Mouse (Mus musculus) liver, adult 2 months (tissue): ENCODE data around the gene Shisa5. TPM values are rescaled to one million over a fixed set of nuclear protein-coding genes. Genes with fewer than 3 reads are reported as not detected.

ENCODE experiments used
- DNase-seq: peaks from one replicate; pipeline ENCODE4 v3.0.0-alpha.2; 2011; ENCODE audit warnings: low read depth, low spot score; ENCODE audit errors: extremely low read depth
- H3K27ac ChIP-seq: fragments of 200-500 bp; replicated peaks from 2 replicates; pipeline ENCODE4 v1.5.1; 2012; ENCODE audit warnings: low read depth, mild to moderate bottlenecking, control low read depth, inconsistent platforms, low read length; ENCODE audit not compliant: insufficient read depth
- H3K27me3 ChIP-seq: fragments of 200-500 bp; 2 replicates; pipeline ENCODE4 v1.6.1; 2012; ENCODE audit warnings: mild to moderate bottlenecking, moderate library complexity, low read length, inconsistent platforms; ENCODE audit not compliant: control insufficient read depth, insufficient read depth
- H3K36me3 ChIP-seq: fragments of 200-500 bp; 2 replicates; pipeline ENCODE4 v1.6.1; 2012; ENCODE audit warnings: low read length, inconsistent platforms; ENCODE audit not compliant: control insufficient read depth, insufficient read depth
- H3K4me1 ChIP-seq: fragments of 200-500 bp; 2 replicates; pipeline ENCODE4 v1.6.1; 2011; ENCODE audit warnings: low read length; ENCODE audit not compliant: control insufficient read depth, insufficient read depth
- H3K4me3 ChIP-seq: fragments of 200-500 bp; 2 replicates; pipeline ENCODE4 v1.5.1; 2011; ENCODE audit warnings: low read depth, mild to moderate bottlenecking, control low read depth, low read length, moderate library complexity; ENCODE audit not compliant: insufficient read depth
- H3K79me2 ChIP-seq: fragments of 200-500 bp; 2 replicates; pipeline ENCODE4 v1.6.1; 2012; ENCODE audit warnings: inconsistent platforms, mild to moderate bottlenecking, low read length, moderate library complexity; ENCODE audit not compliant: control insufficient read depth, insufficient read depth
- H3K9ac ChIP-seq: fragments of 200-500 bp; 2 replicates; pipeline ENCODE4 v1.6.1; 2012; ENCODE audit warnings: low read depth, mild to moderate bottlenecking, control low read depth, inconsistent platforms, low read length
- CTCF ChIP-seq: fragments of 200-500 bp; IDR thresholded peaks from 2 replicates; pipeline ENCODE4 v1.5.1; 2011; ENCODE audit warnings: low read depth, low read length, control low read depth
- POLR2A ChIP-seq: fragments of 200-500 bp; IDR thresholded peaks from 2 replicates; pipeline ENCODE4 v1.6.1; 2011; ENCODE audit warnings: low read length, control low read depth; ENCODE audit not compliant: insufficient read depth; ENCODE audit errors: extremely low read depth
- WGBS: fragments of 180-500 bp; shearing (Covaris S2); methylation state at CpG from one replicate; pipeline ENCODE4 v1.1.7; 2018; 5-methylcytosine and 5-hydroxymethylcytosine counted together
- polyA plus RNA-seq: library from polyadenylated mRNA; depleted of rRNA; stranded (reverse); fragments of >200 nt; gene quantifications from 2 replicates; pipeline ENCODE4 v1.2.3, GENCODE M21; 2012
- total RNA-seq: library from RNA; depleted of rRNA; stranded (reverse); fragments of >200 nt; gene quantifications from 2 replicates; pipeline ENCODE4 v1.2.3, GENCODE M21; 2014

The Shisa5 gene
- total and polyA plus RNA-seq, 2 experiments, result 23.8 to 205 TPM

GRCm38 (mm10) chr9:109028421-109028820 is 9.9 kb upstream of the Shisa5 start:
- no peak for DNase-seq
- Histone ChIP-seq H3K27ac (no peak overlapping the region), H3K9ac (no peak overlapping the region), H3K79me2 (no peaks in the 10 kb centered on the region), H3K4me3 (no peak overlapping the region), H3K36me3 (no peaks in the 10 kb centered on the region), H3K4me1 (no peaks in the 10 kb centered on the region), H3K27me3 (no peaks in the 10 kb centered on the region)
- TF ChIP-seq POLR2A, result no peak
- TF ChIP-seq CTCF, result no peak
- 89% methylated on average over 3 of the region's 3 CpGs for WGBS

- Histone ChIP-seq H3K9ac (no peak overlapping the region), H3K27me3 (no peaks in the 10 kb centered on the region), H3K4me3 (no peak overlapping the region), H3K79me2 (no peaks in the 10 kb centered on the region), H3K27ac (no peak overlapping the region), H3K36me3 (no peaks in the 10 kb centered on the region), H3K4me1 (no peaks in the 10 kb centered on the region)
- no peak for DNase-seq
- WGBS, result 79% methylated on average over 5 of the region's 5 CpGs
- no peak for TF ChIP-seq CTCF
Observed at GRCm38 (mm10) chr9:109028919-109029318, 9.4 kb upstream of the Shisa5 start.

GRCm38 (mm10) chr9:109030312-109030711 is 8.1 kb upstream of the Shisa5 start:
- Histone ChIP-seq H3K36me3 (no peaks in the 10 kb centered on the region), H3K27me3 (no peaks in the 10 kb centered on the region), H3K4me3 (no peak overlapping the region), H3K27ac (no peak overlapping the region), H3K79me2 (no peaks in the 10 kb centered on the region), H3K9ac (no peak overlapping the region), H3K4me1 (no peaks in the 10 kb centered on the region)
- WGBS, result 81% methylated on average over 3 of the region's 3 CpGs
- DNase-seq, result no peak
- TF ChIP-seq POLR2A (no peak), CTCF (no peak)

GRCm38 (mm10) chr9:109031001-109031400 is 7.4 kb upstream of the Shisa5 start:
- Histone ChIP-seq H3K79me2 (no peaks in the 10 kb centered on the region), H3K27ac (no peak overlapping the region), H3K27me3 (no peaks in the 10 kb centered on the region), H3K4me1 (no peaks in the 10 kb centered on the region), H3K9ac (no peak overlapping the region), H3K36me3 (no peaks in the 10 kb centered on the region), H3K4me3 (no peak overlapping the region)
- DNase-seq, result no peak
- TF ChIP-seq POLR2A (no peak), CTCF (no peak)
- WGBS, result 96% methylated on average over 7 of the region's 7 CpGs

DNA sequence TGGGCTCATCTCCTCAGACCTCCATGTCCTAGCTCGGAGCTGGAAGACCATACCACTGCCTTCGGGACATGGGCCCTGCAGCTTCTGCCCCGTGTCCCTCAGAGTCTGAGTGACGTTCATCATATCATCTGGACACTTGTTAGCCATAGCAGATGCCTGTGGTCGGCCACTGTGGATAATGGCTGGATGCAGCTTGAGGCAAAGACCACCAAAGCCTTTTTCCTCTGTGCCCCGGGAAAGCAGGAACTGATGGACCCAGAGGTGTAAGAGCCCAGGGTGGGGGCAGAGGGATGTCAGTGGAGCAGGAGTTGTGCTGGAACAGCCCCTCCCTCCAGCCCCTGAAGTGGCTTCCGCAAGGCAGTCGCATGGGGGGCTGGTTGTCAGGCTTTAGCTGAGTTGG is 6.7 kb upstream of the Shisa5 start:
- Histone ChIP-seq H3K36me3 (no peaks in the 10 kb centered on the region), H3K9ac (no peak overlapping the region), H3K79me2 (no peaks in the 10 kb centered on the region), H3K27ac (no peak overlapping the region), H3K4me3 (no peak overlapping the region), H3K4me1 (no peaks in the 10 kb centered on the region), H3K27me3 (no peaks in the 10 kb centered on the region)
- no peak for DNase-seq
- TF ChIP-seq POLR2A, result no peak
- 89% methylated on average over 8 of the region's 8 CpGs for WGBS

- H3K4me1 ChIP-seq, result no peaks in the 10 kb centered on the region
- no peak for TF ChIP-seq CTCF
- TF ChIP-seq POLR2A, result no peak
- no peaks in the 10 kb centered on the region for H3K27me3 ChIP-seq
- H3K4me3 ChIP-seq, result no peak overlapping the region
- H3K9ac ChIP-seq, result no peak overlapping the region
- no peaks in the 10 kb centered on the region for H3K36me3 ChIP-seq
- no peak overlapping the region for H3K27ac ChIP-seq
- H3K79me2 ChIP-seq, result no peaks in the 10 kb centered on the region
- DNase-seq, result no peak
- 88% methylated on average over 6 of the region's 6 CpGs for WGBS
Observed at GRCm38 (mm10) chr9:109032435-109032834, 5.9 kb upstream of the Shisa5 start.
